Mouse (Mus musculus): ENCODE results near the gene Stat6.

The Stat6 gene

GRCm38 (mm10) chr10:127642772-127643552 is at the start of gene Stat6:
TSS of gene Stat6 (plus strand) at chr10:127642986.
- peak; percentile 87 for DNase-seq (ENCODE audit: low read depth, low spot score)

GRCm38 (mm10) chr10:127594405-127594804 is 48.4 kb upstream of the Stat6 start:
- no peak for DNase-seq (ENCODE audit: low read depth, low spot score)

GRCm38 (mm10) chr10:127594930-127595715 is 47.7 kb upstream of the Stat6 start:
- DNase-seq (ENCODE audit: low read depth, low spot score), result no peak

- DNase-seq (ENCODE audit: low read depth, low spot score), result peak; percentile 66
Measured at GRCm38 (mm10) chr10:127596321-127596941, 46.4 kb upstream of the Stat6 start.

- DNase-seq (ENCODE audit: low read depth, low spot score), result peak; percentile 82
Measured at GRCm38 (mm10) chr10:127597311-127597901, 45.4 kb upstream of the Stat6 start.

- DNase-seq (ENCODE audit: low read depth, low spot score), result no peak
Measured at GRCm38 (mm10) chr10:127598607-127599006, 44.2 kb upstream of the Stat6 start.

- DNase-seq (ENCODE audit: low read depth, low spot score), result no peak
Measured at GRCm38 (mm10) chr10:127599252-127599651, 43.5 kb upstream of the Stat6 start.

GRCm38 (mm10) chr10:127599779-127600541 is 42.8 kb upstream of the Stat6 start:
- DNase-seq (ENCODE audit: low read depth, low spot score), result no peak

GRCm38 (mm10) chr10:127602194-127602593 is 40.6 kb upstream of the Stat6 start:
- DNase-seq (ENCODE audit: low read depth, low spot score), result no peak

- DNase-seq (ENCODE audit: low read depth, low spot score), result no peak
Measured at GRCm38 (mm10) chr10:127603437-127604371, 39.1 kb upstream of the Stat6 start.

- DNase-seq (ENCODE audit: low read depth, low spot score), result no peak
Measured at GRCm38 (mm10) chr10:127604465-127605250, 38.1 kb upstream of the Stat6 start.

GRCm38 (mm10) chr10:127605251-127605547 is 37.6 kb upstream of the Stat6 start:
- DNase-seq (ENCODE audit: low read depth, low spot score), result no peak

- DNase-seq (ENCODE audit: low read depth, low spot score), result no peak
Measured at GRCm38 (mm10) chr10:127605756-127606155, 37.0 kb upstream of the Stat6 start.

- DNase-seq (ENCODE audit: low read depth, low spot score), result peak; percentile 91
Measured at GRCm38 (mm10) chr10:127607059-127607458, 35.7 kb upstream of the Stat6 start.

GRCm38 (mm10) chr10:127609415-127610065 is 33.2 kb upstream of the Stat6 start:
- peak; percentile 84 for DNase-seq (ENCODE audit: low read depth, low spot score)

GRCm38 (mm10) chr10:127610066-127610415 is 32.7 kb upstream of the Stat6 start:
- no peak for DNase-seq (ENCODE audit: low read depth, low spot score)

- DNase-seq (ENCODE audit: low read depth, low spot score), result no peak
Measured at GRCm38 (mm10) chr10:127612079-127612775, 30.6 kb upstream of the Stat6 start.

- DNase-seq (ENCODE audit: low read depth, low spot score), result no peak
Measured at GRCm38 (mm10) chr10:127614236-127615033, 28.4 kb upstream of the Stat6 start.
